Mouse (Mus musculus) cerebellum, adult 2 months (tissue): ENCODE results near the gene Pkp3. TPM values are rescaled to one million over a fixed set of nuclear protein-coding genes. Genes with fewer than 3 reads are reported as not detected.
A peak's percentile ranks its signal among the peaks of the same experiment; 100 is the strongest.

Experiments used
- DNase-seq, 2 experiments: peaks; one replicate each; pipeline ENCODE4 v3.0.0; 2021
- H3K27ac ChIP-seq: fragments of 200-500 bp; 2 replicates; pipeline ENCODE4 v1.5.1; 2012; ENCODE audit warnings: low read length, control low read depth, inconsistent platforms; ENCODE audit not compliant: insufficient read depth
- H3K27me3 ChIP-seq: fragments of 200-500 bp; 2 replicates; pipeline ENCODE4 v1.6.1; 2012; ENCODE audit warnings: inconsistent platforms, mild to moderate bottlenecking, low read length, moderate library complexity; ENCODE audit not compliant: control insufficient read depth, insufficient read depth
- H3K4me1 ChIP-seq: fragments of 200-500 bp; 2 replicates; pipeline ENCODE4 v1.6.1; 2011; ENCODE audit warnings: low read length; ENCODE audit not compliant: control insufficient read depth, insufficient read depth
- H3K4me3 ChIP-seq: fragments of 200-500 bp; replicated peaks from 2 replicates; pipeline ENCODE3; 2011; ENCODE audit warnings: mild to moderate bottlenecking, low read depth, low read length, control low read depth; ENCODE audit not compliant: insufficient read depth
- CTCF ChIP-seq: fragments of 200-500 bp; IDR thresholded peaks from 2 replicates; pipeline ENCODE4 v1.5.1; 2011; ENCODE audit warnings: low read depth, mild to moderate bottlenecking, control low read depth, low read length, moderate library complexity, borderline replicate concordance; ENCODE audit not compliant: insufficient read depth
- POLR2A ChIP-seq: fragments of 200-500 bp; IDR thresholded peaks from 2 replicates; pipeline ENCODE4 v1.6.1; 2011; ENCODE audit warnings: low read length, control low read depth, borderline replicate concordance; ENCODE audit not compliant: insufficient read depth
- WGBS: fragments of 180-500 bp; shearing (Covaris S2); methylation state at CpG from one replicate; pipeline ENCODE4 v1.1.7; 2018; 5-methylcytosine and 5-hydroxymethylcytosine counted together
- polyA plus RNA-seq: library from polyadenylated mRNA; depleted of rRNA; stranded (reverse); fragments of >200 nt; gene quantifications from 2 replicates; pipeline ENCODE4 v1.2.3, GENCODE M21; 2012

The Pkp3 gene
- polyA plus RNA-seq, 1 experiment, result 9.6 TPM

DNA sequence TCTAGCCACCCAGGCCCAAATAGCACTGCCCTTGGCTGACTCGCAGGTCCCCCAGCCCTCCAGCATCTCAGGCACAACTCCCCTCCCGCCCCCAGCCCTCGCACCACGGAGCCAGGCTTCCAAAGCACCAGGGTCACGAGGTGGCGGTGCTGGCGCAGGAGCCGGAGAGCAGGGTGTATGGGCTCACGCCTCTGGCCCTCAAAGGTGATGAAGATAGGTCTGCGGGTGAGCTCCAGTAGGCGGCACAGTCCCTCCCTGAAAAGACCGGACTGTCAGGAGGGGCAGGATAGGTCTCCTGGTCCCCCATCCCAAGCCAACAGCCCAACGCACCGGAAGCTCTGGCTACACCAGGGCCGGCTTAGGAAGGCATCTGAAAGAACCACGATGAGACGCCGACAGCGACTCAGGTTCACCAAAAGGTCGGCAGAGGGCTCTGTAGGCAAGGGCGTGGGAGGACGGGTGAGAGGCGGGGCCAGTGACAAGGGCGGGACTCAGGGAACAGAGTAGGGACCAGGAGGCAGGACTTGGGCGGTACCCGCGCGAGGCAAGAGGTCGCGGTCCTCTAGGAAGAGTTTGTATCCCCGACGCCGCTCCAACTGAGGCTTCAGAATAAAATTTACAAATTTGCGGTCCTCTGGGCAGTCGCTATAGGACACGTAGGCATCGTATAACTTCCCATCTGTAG lies 14.2 kb downstream of the Pkp3 start:
- DNase-seq, result peak; percentile 80 to 83
- TF ChIP-seq CTCF (peak; percentile 63), POLR2A (no peak)
- Histone ChIP-seq H3K27ac (no peak overlapping the region), H3K4me3 (peak overlapping the region; percentile 12), H3K4me1 (no peaks in the 10 kb centered on the region), H3K27me3 (no peaks in the 10 kb centered on the region)
- 9% methylated on average over 37 of the region's 37 CpGs for WGBS

DNA sequence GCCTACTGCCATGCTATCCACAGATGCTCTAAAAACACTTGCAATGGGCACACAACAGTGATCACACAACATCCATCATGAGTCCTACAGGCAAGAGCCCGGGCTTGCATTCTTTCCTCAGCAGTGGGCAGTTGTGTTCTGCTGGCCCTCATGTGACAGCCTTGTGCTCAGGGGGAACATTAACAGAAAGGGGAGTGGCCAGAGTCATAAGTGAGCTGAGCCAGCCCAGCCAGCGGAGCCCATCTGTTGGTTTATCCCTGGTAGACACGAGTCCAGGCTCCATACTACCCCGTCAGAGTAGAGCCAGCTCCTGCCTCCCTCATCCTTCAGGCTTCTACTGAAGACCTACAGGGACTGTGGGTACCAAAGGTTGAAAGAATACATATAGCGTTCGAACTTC lies 15.9 kb downstream of the Pkp3 start:
- WGBS, result 81% methylated on average over 6 of the region's 6 CpGs
- no peaks in the 10 kb centered on the region for H3K4me1 ChIP-seq

DNA sequence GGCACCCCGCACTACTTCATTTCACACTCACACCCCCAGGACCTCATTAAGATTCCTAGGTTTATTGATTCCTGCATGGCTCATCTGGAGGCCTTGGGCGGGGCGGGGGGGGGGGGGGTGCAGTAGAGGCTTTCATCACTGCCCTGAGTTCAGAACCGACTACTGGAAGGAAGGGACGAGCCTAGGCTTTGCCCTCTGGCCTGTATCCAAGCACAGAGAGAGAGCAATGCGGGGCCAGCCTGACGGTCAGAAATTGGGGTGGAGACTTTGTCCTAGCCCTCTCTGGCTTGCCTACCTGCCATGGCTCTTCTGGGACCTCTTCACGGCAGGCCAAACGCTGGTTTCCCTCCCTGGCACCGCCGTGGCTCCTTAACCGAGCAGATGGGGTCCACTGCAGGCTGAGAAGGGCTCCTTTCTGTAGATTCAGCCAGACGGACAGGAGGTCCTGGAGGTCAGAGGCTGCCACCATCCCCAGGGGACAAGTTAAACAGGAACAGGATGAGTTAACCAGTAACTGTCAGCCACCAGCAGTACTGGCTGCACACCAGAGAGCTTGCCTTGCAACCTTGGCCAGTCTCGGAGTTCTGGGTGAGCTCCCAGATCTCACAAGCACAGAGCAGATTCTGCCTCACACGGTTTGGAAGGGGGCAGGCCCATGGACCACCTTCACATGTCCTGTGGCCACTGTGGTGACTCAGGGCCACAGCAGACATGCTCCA lies 16.6 kb downstream of the Pkp3 start:
- Histone ChIP-seq H3K4me1 (no peaks in the 10 kb centered on the region), H3K27ac (no peak overlapping the region), H3K27me3 (no peaks in the 10 kb centered on the region), H3K4me3 (no peak overlapping the region)
- WGBS, result 52% methylated on average over 15 of the region's 15 CpGs
- no peak for DNase-seq
- no peak for TF ChIP-seq CTCF
- no peak for TF ChIP-seq POLR2A

More for the DNA sequence above, 15.9 kb downstream of the Pkp3 start:
- no peak overlapping the region for H3K4me3 ChIP-seq
- TF ChIP-seq CTCF (no peak), POLR2A (no peak)
- DNase-seq, result no peak
- no peaks in the 10 kb centered on the region for H3K27me3 ChIP-seq
- no peak overlapping the region for H3K27ac ChIP-seq

- 55% methylated on average over 6 of the region's 6 CpGs for WGBS
- Histone ChIP-seq H3K27ac (no peak overlapping the region), H3K4me1 (no peaks in the 10 kb centered on the region), H3K4me3 (no peak overlapping the region), H3K27me3 (no peaks in the 10 kb centered on the region)
- TF ChIP-seq CTCF (no peak), POLR2A (no peak)
- DNase-seq, result no peak
These were observed 18.0 kb downstream of the Pkp3 start for GRCm38 (mm10) chr7:141096021-141096420.

- no peak for TF ChIP-seq POLR2A
- no peak for TF ChIP-seq CTCF
- Histone ChIP-seq H3K4me3 (no peak overlapping the region), H3K4me1 (no peaks in the 10 kb centered on the region), H3K27ac (no peak overlapping the region), H3K27me3 (no peaks in the 10 kb centered on the region)
- WGBS, result 62% methylated on average over 6 of the region's 6 CpGs
- DNase-seq, result no peak
These were observed 18.6 kb downstream of the Pkp3 start for GRCm38 (mm10) chr7:141096649-141097056.

- WGBS, result 86% methylated on average over 5 of the region's 5 CpGs
- H3K27ac ChIP-seq, result no peak overlapping the region
- no peak for DNase-seq
These were observed 19.2 kb downstream of the Pkp3 start for GRCm38 (mm10) chr7:141097177-141097576.

GRCm38 (mm10) chr7:141099911-141100691 lies 22.1 kb downstream of the Pkp3 start, which contains the start of gene Sigirr:
TSS of gene Sigirr (minus strand) at chr7:141100572.
- DNase-seq, result peak; percentile 36 to 39
- TF ChIP-seq CTCF, result no peak
- no peak for TF ChIP-seq POLR2A

More at GRCm38 (mm10) chr7:141097177-141097576, 19.2 kb downstream of the Pkp3 start:
- Histone ChIP-seq H3K4me3 (no peak overlapping the region), H3K4me1 (no peaks in the 10 kb centered on the region), H3K27me3 (no peaks in the 10 kb centered on the region)
- TF ChIP-seq CTCF (no peak), POLR2A (no peak)

More at GRCm38 (mm10) chr7:141099911-141100691, 22.1 kb downstream of the Pkp3 start, which contains the start of gene Sigirr:
- peak within 1 kb of the TSS; percentile 42 for H3K4me3 ChIP-seq
- WGBS, result 2% methylated on average over 56 of the region's 56 CpGs
- H3K27me3 ChIP-seq, result no peaks in the 10 kb centered on the region
- H3K27ac ChIP-seq, result no peak within 1 kb of the TSS
- no peaks in the 10 kb centered on the region for H3K4me1 ChIP-seq
